Mouse (Mus musculus) olfactory bulb, adult 2 months (tissue): ENCODE measurements around the gene Apopt1.

Experiments used
- CTCF ChIP-seq: fragments of 200-500 bp; IDR thresholded peaks from 2 replicates; pipeline ENCODE4 v1.5.1; 2012; ENCODE audit warnings: low read depth, mild to moderate bottlenecking, low read length, moderate library complexity; ENCODE audit not compliant: insufficient read depth
- POLR2A ChIP-seq: fragments of 200-500 bp; IDR thresholded peaks from 2 replicates; pipeline ENCODE4 v1.6.1; 2012; ENCODE audit warnings: mild to moderate bottlenecking, low read depth, low read length, moderate library complexity; ENCODE audit not compliant: insufficient read depth

DNA sequence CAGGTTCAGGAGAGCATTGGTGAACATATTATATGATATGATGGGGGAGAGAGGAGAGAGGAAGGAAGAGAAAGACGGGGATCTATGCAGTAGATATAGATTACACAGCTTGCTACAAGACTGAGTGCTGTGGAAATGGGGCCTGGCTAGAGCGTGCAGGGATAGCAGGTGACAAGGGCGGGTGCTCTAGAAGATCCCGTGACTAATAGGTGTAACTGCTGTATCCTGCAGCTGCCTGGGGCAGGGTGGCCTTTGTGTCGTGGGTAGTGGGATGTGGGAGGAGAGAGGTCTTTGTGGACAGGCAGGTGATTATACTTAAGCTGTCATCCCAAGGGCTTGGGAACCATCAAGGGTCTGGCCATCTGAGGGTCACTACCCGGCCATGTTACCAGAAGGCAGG is 32.2 kb downstream of the Apopt1 start:
- TF ChIP-seq POLR2A (no peak), CTCF (no peak)
